Mouse (Mus musculus) neutrophil, adult 5-6 weeks (primary cell): ENCODE data around the gene Gnai2. TPM values are rescaled to one million over a fixed set of nuclear protein-coding genes. Genes with fewer than 3 reads are reported as not detected.
A peak's percentile ranks its signal among the peaks of the same experiment; 100 is the strongest.

ENCODE experiments used
- ATAC-seq: fragments of 151-379, 151-347 bp; 2 replicates; pipeline ENCODE4 v1.8.0; 2017; ENCODE audit warnings: mild to moderate bottlenecking, moderate TSS enrichment; ENCODE audit not compliant: insufficient number of reproducible peaks, poor library complexity, low FRiP score, severe bottlenecking; ENCODE audit errors: extremely low read depth
- total RNA-seq: library from RNA; stranded (forward); fragments of 200-1000 nt; gene quantifications from 2 replicates; pipeline ENCODE4 v1.2.3, GENCODE M21; 2017

Gnai2 gene
- total RNA-seq, 1 experiment from 2014 or later: 1,081 TPM

DNA sequence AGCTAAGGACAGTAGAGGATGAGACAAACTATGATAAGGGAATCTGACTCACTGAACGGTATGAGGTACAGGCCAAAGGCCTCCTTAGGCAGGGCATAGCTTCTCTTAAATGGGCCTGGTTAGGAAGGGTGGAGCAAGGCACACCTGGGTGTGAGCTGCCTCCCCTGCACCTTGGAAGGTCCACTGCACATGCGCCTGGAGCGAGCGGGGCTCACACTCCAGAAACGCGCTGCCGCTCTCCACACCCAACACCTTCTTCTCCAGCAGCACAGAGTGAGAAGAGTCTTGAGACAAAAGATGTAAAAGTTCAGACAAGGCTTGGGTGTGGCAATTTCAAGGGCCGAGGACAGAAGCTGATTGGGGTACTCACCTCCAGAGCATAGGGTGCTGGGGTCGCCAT is 35.7 kb downstream of the Gnai2 start:
- ATAC-seq: no peak

DNA sequence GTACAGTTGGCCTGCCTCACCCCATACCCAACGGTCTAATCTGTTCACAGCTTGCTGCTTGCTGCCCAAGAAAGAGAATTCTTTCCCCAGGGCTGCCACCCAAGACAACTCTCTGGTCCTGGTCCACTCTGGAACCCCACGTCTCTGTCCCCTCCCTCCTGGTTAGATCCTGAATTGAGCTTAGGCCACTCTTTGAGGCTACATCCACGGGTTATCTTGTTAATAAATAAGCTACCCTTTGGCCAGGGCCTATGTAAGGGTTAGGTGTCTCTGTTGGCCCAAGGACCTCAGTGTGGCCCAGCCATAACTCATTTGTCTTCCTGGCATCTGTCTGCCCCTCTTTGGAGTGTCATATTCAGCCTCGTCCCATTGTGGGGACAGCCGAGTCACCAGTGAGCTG is 36.8 kb downstream of the Gnai2 start:
- no peak for ATAC-seq

DNA sequence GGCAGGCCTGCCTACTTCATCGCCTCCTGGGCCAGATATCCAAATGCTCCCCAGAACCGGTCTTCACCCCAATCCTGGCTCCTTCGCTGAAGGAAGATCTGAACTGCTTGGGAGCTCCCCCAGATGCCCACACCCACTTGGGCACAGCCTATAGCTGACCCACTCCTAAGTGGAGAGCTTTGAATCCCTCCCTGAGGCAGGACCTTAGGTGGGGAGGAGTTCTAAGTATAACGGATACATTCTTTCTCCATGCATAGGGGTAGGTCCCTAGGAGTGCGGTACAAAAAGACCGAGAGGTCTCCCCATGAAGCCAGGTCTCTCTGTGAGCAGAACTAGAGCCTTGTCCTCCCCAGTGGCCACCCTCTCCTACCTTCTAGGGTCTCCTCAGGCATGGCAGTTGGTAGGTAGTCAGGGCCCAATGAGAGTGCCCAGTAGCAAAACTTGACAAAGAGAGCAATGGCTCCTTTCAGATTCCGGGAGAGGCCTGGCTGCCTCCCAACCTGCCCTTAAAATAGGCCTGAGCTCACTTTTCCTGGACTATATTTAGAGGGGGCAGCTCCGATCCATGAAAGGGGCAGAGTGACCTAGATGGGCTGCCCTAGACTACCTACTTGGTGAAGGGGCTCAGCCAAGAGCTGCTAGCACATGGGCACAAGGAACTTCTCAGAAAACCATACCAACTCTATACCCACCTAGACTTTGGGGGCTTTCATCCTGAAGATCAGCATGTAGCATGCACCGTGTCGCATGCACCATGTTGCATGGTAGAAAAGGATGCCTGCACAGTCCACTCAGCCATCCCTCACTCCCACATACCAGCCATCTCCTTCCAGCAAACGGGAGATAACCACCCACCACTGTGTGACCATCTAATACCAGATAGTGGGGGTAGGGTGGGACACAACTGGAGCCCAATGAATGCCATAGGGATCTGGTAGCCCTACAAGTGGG is 38.3 kb downstream of the Gnai2 start:
- ATAC-seq: no peak

DNA sequence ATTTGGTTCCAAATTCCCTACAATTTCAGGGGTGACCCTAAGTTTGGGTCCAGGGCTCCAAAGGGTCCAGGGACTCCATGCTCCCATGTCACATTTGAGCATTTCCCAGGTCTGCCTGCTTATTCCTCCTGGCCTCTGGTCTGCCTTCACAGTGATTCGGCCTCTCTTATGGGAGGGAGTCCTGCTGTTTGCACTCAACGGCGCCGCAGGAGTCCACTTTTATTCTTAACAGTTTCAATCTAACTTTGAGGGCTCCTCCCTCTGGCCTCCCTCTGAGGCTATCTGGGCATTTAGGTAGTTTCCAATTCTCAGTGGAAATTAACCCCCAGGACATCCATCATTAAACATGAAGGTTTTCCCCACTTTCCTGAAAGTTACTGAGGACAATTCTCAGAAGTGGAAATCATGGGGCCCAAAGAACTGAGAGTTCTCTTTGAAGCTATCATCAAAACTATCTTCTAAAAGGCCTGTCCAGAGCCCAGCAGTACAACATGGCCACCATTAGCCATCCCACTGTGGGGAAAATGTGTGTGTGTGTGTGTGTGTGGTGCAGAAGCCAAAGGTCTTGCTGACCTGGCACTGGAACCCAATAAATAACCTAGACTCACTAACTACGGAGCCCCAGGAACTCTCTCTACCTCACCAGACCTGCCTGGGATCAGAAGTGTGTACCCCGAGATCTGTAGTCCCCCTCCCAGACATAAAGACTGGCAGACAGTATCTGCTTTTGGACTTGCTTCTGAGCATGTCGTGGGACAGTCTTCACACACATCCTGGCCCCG is 40.7 kb downstream of the Gnai2 start:
- no peak for ATAC-seq

DNA sequence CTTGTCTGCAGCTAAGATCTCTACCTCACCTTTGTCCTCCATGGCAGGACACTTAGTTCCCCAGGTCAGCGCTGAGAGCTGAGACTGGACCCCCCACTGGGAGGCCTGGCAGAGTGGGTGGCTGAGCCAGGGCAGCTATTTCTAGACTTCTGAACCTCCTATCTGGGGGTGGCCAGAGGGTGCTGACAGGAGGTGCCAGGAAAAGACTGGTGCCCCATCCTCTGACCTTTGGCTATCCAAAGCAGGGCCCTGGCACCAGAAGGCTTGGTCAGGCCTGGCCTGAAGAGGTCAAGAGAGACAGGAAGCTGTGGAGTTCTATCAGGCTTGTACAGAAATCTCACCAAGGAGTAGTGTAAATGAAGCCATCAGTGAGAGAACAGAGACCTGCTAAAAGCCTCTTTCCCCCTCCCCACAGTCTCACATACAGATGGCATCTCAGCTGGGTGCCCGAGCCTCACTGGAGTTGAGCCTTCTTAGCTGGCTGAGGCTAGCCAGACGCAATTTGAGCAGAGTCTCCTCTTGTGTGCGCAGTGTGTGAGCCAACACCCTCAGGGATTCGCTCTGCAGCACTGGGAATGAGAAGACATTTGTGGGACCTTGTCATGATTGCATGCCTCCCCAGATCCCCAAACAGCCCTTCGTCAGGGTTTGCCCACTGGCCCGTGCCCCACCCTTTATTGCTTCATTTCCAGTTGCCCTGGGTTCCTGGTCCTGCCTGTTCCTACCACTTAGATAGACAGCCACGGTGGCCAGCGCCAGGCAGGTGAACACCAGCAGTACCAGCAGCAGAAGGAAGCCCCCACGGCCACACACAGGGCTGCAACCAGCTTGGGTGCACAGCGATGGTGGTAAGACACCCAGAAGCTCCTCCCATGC is 41.8 kb downstream of the Gnai2 start:
- ATAC-seq: no peak

DNA sequence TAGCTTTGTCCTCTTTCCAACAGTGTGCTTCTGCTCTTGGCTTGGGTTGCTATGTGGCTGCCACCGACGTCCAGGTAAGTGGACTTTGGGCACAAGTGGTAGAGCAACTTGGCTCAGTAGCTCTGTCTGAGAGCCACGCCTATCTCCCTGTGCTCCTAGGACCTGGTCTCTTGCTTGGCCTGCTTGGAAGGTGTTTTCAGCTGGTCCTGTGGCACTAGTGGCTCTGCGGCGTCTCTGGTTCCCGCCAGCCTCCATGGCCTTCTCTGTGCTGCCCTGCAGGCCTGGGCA is 44.5 kb downstream of the Gnai2 start:
- no peak for ATAC-seq

DNA sequence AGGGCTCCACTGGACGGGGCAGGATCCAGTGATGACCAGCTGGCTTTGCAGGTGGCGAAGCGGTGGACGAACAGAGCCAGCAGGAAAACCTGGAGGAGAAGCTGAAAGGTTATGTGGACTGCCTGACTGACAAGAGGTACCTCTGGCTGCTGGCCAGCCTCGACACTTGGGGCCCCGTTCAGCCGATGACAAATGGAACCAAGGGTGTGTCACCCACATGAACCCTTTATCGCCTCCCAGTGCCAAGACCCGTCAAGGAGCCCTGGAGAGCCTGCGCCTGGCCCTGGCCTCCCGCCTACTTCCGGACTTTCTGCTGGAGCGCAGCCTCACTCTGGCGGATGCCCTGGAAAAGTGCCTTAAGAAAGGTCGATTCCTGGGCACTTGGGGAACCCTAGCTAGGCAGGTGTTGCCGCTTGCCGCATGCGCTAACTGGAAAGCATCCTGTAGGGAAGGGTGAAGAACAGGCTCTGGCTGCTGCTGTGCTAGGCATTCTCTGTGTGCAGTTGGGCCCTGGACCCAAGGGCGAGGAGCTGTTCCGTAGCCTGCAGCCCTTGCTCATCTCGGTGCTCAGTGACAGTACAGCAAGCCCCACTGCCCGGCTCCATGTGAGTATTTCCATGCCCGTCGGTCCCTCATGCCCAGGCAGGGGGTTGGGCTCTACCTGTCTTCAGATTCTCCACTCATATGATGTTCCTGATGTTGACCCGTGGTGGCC is 45.0 kb downstream of the Gnai2 start:
- ATAC-seq: no peak

DNA sequence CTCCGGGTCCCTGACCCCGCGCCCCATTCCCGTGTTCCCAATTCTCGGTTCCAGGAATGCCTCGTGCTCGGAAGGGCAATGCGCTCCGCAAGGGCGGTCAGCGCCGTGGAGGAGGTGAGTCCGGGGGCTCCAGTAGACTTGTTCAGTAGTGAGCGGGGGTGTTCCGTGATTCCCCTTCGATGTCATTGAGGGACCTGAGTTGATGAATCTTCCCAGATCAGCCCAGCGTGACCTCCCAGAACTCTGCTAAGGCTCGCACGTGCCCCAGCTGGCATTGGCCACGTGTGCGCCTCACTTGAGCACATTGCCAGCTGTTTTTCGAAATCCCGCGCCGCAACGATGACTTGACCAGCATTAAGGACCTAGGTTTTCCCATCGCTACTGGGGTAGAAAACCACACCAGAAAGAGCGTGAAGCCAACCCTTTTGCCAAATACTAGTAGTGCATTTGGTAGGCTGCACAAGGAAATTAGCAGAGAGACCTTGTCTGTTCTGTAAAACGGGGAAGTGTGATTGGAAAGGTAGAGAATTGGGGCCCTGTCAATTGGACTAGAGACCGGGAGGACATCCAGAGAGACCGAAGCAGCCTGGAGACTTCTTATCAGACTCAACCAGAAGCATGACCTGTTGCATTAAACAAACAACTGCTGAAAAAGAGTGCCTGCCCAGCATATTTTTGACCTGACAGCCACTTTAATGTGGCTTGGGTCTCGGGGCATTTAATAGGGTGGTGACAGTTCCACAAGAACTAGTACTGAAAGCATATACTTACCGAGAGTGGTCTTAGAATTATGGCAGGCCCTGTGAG is 47.1 kb downstream of the Gnai2 start:
- ATAC-seq: no peak

DNA sequence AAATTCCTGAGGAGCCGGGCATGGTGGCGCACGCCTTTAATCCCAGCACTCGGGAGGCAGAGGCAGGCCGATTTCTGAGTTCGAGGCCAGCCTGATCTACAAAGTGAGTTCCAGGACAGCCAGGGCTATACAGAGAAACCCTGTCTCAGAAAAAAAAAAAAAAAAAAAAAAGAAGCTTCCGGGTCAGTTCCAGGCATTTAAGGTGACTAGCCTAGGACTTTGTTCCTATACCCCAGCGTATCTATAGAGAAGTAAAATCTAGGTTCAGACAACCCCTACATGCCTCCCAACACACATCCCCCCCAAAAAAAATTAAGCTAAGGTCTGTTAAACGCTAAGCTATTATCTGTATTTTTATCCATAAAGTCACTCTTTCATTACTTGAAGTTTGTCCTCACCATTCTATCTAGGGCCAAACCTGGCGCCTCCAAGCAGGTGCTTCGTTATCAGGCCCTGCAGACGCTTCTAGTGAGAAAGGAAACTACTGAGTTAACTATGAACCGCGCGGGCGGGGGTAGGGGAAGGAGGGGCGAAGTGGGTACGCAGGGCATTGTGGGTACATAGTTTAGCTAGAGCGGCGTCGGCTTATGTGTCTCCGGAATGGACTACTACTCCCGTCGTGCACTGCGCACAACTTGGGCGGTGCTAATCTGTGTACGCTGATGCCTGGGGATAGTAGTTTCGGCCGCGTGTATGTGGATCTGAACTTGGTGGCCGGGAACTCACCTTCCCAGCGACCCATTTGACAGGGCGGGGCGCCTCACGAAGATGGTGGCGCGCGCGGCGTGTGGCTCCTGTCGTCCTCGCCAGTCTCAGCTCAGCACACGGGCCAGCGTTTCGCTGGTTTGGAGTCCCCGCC is 48.0 kb downstream of the Gnai2 start, which contains the start of gene Ifrd2:
Gene Ifrd2 (plus strand): TSS at position 669 of the 859 bp plus-strand sequence.
- peak; percentile 96 for ATAC-seq

DNA sequence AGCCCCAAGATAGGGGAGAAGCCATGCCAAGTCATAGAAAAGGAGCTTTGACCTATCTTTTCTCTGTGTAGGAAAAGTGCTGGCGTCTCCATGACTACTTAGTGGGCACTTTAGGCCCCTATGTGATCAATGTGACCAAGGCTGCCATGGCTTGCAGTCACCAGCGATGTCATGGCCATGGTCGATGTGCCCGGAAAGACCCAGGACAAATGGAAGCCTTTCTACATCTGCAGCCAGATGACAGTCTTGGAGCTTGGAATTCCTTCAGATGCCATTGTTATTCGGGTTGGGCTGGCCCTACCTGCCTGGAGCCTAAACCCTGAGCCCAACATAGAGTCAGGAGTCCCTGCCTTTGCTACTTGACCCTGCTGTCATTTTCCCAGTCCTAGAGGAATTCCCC is 48.7 kb downstream of the Gnai2 start:
- no peak for ATAC-seq

DNA sequence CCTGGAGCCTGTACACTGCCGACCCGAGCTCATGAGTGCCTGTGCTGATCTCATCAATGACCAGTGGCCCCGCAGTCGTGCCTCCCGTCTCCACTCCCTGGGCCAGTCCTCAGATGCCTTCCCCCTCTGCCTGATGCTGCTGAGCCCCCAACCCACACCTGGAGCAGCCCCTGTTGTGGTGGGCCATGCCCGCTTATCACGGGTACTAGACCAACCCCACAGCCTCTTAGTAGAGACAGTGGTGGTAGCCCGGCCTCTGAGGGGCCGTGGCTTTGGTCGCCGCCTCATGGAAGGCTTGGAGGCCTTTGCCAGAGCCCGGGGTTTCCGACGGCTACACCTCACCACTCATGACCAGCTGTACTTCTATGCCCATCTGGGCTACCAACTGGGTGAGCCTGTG is 52.0 kb downstream of the Gnai2 start:
- no peak for ATAC-seq

DNA sequence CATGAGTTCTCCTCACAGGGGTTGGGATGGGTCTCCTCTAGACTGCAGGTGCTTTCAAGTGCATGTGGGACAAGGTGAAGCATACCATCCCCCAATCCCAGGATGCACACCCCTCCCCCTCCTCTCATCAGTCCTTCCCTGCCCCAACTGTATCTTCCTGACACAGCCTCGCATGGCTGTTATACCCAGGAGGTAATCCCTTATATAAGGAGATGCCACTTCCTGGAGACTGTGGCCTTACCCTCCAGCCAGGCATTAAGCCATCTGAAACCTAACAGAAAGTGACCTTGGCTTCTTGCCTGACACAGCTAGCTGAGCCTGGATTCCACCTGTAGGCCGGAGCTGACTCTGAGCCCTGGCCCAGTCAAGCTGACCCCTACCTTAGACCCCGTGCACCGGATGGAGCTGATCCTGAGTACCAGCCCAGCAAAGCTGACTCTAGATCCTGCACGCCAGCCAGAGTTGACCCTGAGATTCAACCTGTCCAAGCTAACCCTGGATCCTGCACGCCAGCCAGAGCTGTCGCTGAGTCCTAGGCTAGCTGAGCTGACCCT is 52.6 kb downstream of the Gnai2 start:
- ATAC-seq: no peak

DNA sequence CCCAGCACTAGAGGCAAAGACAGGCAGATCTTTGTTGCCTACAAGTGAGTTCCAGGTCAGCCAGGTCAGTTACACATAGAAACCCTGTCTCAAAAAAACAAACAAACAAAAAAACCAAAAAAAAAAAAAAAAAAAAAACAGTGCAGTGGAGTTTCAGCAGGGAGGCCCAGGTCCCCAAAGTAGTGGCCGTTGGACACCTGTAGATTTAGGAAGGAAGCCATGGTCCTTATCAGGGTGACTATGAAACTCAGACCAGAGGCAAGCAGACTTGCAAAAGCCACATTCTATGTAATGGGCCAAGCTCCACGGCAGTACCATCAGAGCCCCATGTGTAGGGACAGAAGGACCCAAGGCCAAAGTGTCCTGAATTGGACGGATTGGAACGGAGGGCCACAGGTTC is 53.6 kb downstream of the Gnai2 start:
- no peak for ATAC-seq

DNA sequence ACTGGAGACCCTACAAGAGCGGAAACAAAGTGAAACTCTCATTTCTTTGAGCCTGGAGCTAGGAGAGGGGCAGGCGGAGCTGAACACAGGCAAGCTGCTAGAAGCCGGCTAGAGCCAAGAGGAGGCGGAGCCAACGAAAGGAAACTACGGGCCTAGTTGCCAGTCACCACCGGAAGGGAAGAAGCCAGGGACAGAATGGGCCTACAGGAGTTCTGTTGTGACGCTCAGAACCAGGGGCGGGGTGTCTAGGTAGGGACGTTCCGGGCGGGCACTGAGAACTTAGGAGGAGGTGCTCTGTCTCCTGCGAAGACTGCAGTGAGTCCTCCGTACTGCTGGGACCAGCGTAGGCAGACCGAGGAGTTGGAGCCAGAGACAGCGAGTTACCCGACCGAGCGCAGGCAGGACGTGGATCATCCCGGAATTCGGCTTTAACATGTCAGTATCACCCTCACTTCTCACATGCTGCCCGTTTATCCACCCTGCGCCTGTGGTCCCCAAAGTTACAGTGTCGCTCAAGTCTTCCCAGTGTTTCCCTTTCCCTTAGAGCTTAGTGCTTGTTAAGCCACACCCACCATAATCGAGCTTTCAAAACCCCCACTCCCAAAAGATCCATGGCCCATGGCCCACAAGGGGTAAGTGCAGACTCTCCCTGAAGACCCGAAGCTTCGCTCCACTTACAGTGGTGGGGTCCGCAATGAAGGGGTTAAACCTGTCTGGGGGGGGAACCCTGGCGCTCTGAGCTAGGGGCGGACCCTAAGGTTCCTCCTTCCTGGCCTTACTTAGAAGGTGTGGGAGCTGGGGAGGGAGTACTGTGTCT is 54.5 kb downstream of the Gnai2 start, which contains the start of gene Hyal3:
Gene Hyal3 (plus strand): TSS at position 318 of the 817 bp plus-strand sequence.
- ATAC-seq: peak; percentile 83

DNA sequence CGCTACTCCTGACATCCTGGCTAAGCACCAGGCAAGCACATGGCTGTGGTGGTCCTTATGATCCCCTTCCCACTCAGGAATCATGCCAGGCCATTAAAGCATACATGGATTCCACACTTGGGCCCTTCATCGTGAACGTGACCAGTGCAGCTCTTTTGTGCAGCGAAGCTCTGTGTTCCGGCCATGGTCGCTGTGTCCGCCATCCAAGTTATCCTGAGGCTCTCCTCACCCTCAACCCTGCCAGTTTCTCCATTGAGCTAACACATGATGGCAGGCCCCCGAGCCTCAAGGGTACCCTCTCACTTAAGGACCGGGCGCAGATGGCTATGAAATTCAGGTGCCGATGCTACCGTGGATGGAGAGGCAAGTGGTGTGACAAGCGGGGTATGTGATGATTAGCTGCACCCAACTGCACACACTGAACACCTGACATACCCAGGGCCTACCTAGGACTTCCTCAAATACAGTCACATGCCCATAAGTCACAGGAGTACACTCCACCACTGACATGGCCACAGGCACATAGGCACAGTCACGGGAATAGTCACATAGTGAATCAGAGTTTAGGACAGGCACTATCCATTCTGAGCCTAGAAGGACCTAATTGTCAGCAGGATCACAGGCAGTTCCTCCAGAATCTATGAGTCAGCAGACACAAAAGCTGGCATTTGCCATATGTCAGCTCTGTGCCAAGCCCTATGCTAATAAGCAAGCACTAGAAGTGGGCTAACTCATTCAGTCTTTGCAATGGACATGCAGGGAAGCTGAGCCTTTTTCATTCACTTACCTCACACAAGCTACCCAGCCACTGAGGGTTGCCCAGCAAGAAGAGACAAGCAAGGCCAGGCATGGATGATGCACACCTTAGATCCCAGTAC is 55.9 kb downstream of the Gnai2 start:
- no peak for ATAC-seq
